Mouse (Mus musculus) CH12.LX (cell line): Measurements from ENCODE around the gene 1700030K09Rik. TPM values are rescaled to one million over a fixed set of nuclear protein-coding genes. Genes with fewer than 3 reads are reported as not detected.
A peak's percentile ranks its signal among the peaks of the same experiment; 100 is the strongest.

Experiments
- DNase-seq: peaks from one replicate; pipeline ENCODE4 v3.0.0-alpha.2; 2013; ENCODE audit errors: extremely low read depth
- H3K27ac ChIP-seq: 2 replicates; pipeline ENCODE4 v1.5.1; 2012; ENCODE audit warnings: low read depth, mild to moderate bottlenecking, control low read depth, moderate library complexity; ENCODE audit not compliant: insufficient read depth
- H3K27me3 ChIP-seq: replicated peaks from 2 replicates; pipeline ENCODE3; 2012; ENCODE audit warnings: inconsistent platforms
- H3K36me3 ChIP-seq, 2 experiments: replicated peaks in 1 of 2; 2 replicates each; pipeline versions ENCODE3 to v1.6.1; 2012; ENCODE audit warnings: inconsistent platforms in 1 of 2, low read length in 1 of 2, mild to moderate bottlenecking in 1 of 2, mixed read lengths in 1 of 2, moderate library complexity in 1 of 2; ENCODE audit not compliant: control insufficient read depth in 1 of 2, insufficient read depth in 1 of 2
- H3K4me1 ChIP-seq, 2 experiments: 2 replicates each; pipeline ENCODE4 v1.6.1; 2012; ENCODE audit warnings: inconsistent platforms in 1 of 2, moderate library complexity in 1 of 2; ENCODE audit not compliant: insufficient read depth in 2 of 2, control insufficient read depth in 1 of 2
- H3K4me2 ChIP-seq: 2 replicates; pipeline ENCODE4 v1.6.1; 2012; ENCODE audit warnings: low read depth, mild to moderate bottlenecking, control low read depth; ENCODE audit not compliant: poor library complexity, insufficient read depth, severe bottlenecking
- H3K4me3 ChIP-seq, 3 experiments: fragments of 150-350 bp in 1 of 3; sonication (generic) in 1 of 3; replicated peaks in 1 of 3; 2 replicates each; pipeline versions ENCODE3 to v1.5.1; 2011 to 2012; ENCODE audit warnings: low read depth in 2 of 3, low read length in 2 of 3, mild to moderate bottlenecking in 2 of 3, moderate library complexity in 2 of 3, control low read depth in 1 of 3, improper control_type of control experiment in 1 of 3, inconsistent platforms in 1 of 3, mixed read lengths in 1 of 3; ENCODE audit not compliant: poor library complexity in 1 of 3
- H3K79me2 ChIP-seq: replicated peaks from 2 replicates; pipeline ENCODE4 v1.6.1; 2012; ENCODE audit warnings: mild to moderate bottlenecking, moderate library complexity; ENCODE audit not compliant: control insufficient read depth, poor library complexity, insufficient read depth, severe bottlenecking; ENCODE audit errors: extremely low read depth
- H3K9ac ChIP-seq: 2 replicates; pipeline ENCODE4 v1.6.1; 2012; ENCODE audit warnings: low read depth, mild to moderate bottlenecking, control low read depth, moderate library complexity; ENCODE audit not compliant: insufficient read depth
- H3K9me3 ChIP-seq: replicated peaks from 2 replicates; pipeline ENCODE3; 2012; ENCODE audit warnings: low read length, inconsistent platforms, mixed read lengths
- BHLHE40 ChIP-seq: IDR thresholded peaks from 2 replicates; pipeline ENCODE4 v1.6.1; 2011; ENCODE audit warnings: mild to moderate bottlenecking, low read depth, low read length, improper control_type of control experiment
- CHD1 ChIP-seq: IDR thresholded peaks from 2 replicates; pipeline ENCODE4 v1.6.1; 2012; ENCODE audit warnings: low read depth, low read length, improper control_type of control experiment, inconsistent platforms
- CHD2 ChIP-seq: IDR thresholded peaks from 2 replicates; pipeline ENCODE4 v1.6.1; 2011; ENCODE audit warnings: low read length, improper control_type of control experiment
- E2F4 ChIP-seq: IDR thresholded peaks from 2 replicates; pipeline ENCODE4 v1.6.1; 2011; ENCODE audit warnings: low read depth, low read length, improper control_type of control experiment; ENCODE audit not compliant: insufficient replicate concordance
- ELF1 ChIP-seq: IDR thresholded peaks from 2 replicates; pipeline ENCODE4 v1.6.1; 2014; ENCODE audit warnings: low read depth, mild to moderate bottlenecking, inconsistent platforms, low read length, improper control_type of control experiment
- EP300 ChIP-seq: IDR thresholded peaks from 2 replicates; pipeline ENCODE4 v1.6.1; 2011; ENCODE audit warnings: low read length, improper control_type of control experiment
- GABPA ChIP-seq: IDR thresholded peaks from 2 replicates; pipeline ENCODE4 v1.6.1; 2012; ENCODE audit warnings: low read depth, low read length, improper control_type of control experiment, inconsistent platforms; ENCODE audit not compliant: insufficient replicate concordance
- HCFC1 ChIP-seq: IDR thresholded peaks from 2 replicates; pipeline ENCODE4 v1.6.1; 2012; ENCODE audit warnings: low read depth, mild to moderate bottlenecking, inconsistent platforms, low read length, improper control_type of control experiment
- KAT2A ChIP-seq: IDR thresholded peaks from 2 replicates; pipeline ENCODE4 v1.6.1; 2012; ENCODE audit warnings: low read length, improper control_type of control experiment, inconsistent platforms; ENCODE audit not compliant: insufficient replicate concordance
- MAFK ChIP-seq: IDR thresholded peaks from 2 replicates; pipeline ENCODE4 v1.6.1; 2011; ENCODE audit warnings: low read length, improper control_type of control experiment; ENCODE audit not compliant: insufficient replicate concordance
- MAX ChIP-seq: IDR thresholded peaks from 2 replicates; pipeline ENCODE4 v1.6.1; 2011; ENCODE audit warnings: low read length, improper control_type of control experiment
- MXI1 ChIP-seq: IDR thresholded peaks from 2 replicates; pipeline ENCODE4 v1.6.1; 2011; ENCODE audit warnings: mild to moderate bottlenecking, low read depth, low read length, improper control_type of control experiment
- MYC ChIP-seq: IDR thresholded peaks from 2 replicates; pipeline ENCODE4 v1.6.1; 2011; ENCODE audit warnings: low read depth, mild to moderate bottlenecking, improper control_type of control experiment, low read length
- NELFE ChIP-seq: IDR thresholded peaks from 2 replicates; pipeline ENCODE4 v1.6.1; 2011; ENCODE audit warnings: low read depth, low read length, improper control_type of control experiment
- NRF1 ChIP-seq: IDR thresholded peaks from 2 replicates; pipeline ENCODE4 v1.6.1; 2014; ENCODE audit warnings: low read depth, mild to moderate bottlenecking, inconsistent platforms, low read length, improper control_type of control experiment, moderate library complexity
- PAX5 ChIP-seq: IDR thresholded peaks from 2 replicates; pipeline ENCODE4 v1.6.1; 2012; ENCODE audit warnings: low read length, inconsistent platforms, mixed read lengths
- POLR2A ChIP-seq: IDR thresholded peaks from 2 replicates; pipeline ENCODE4 v1.6.1; 2011; ENCODE audit warnings: low read depth, mild to moderate bottlenecking, improper control_type of control experiment, low read length
- RCOR1 ChIP-seq: conservative IDR thresholded peaks from 2 replicates; pipeline ENCODE4 v1.6.1; 2012; ENCODE audit warnings: low read depth, mild to moderate bottlenecking, inconsistent platforms, low read length, improper control_type of control experiment
- TBP ChIP-seq: conservative IDR thresholded peaks from 2 replicates; pipeline ENCODE4 v1.6.1; 2011; ENCODE audit warnings: low read depth, low read length, improper control_type of control experiment
- TCF12 ChIP-seq: IDR thresholded peaks from 2 replicates; pipeline ENCODE4 v1.6.1; 2014; ENCODE audit warnings: low read depth, mild to moderate bottlenecking, inconsistent platforms, low read length, improper control_type of control experiment
- USF1 ChIP-seq: IDR thresholded peaks from 2 replicates; pipeline ENCODE4 v1.6.1; 2014; ENCODE audit warnings: low read depth, mild to moderate bottlenecking, inconsistent platforms, low read length, improper control_type of control experiment
- USF2 ChIP-seq: conservative IDR thresholded peaks from 2 replicates; pipeline ENCODE4 v1.6.1; 2011; ENCODE audit warnings: low read depth, low read length, improper control_type of control experiment
- ZC3H11A ChIP-seq: IDR thresholded peaks from 2 replicates; pipeline ENCODE4 v1.6.1; 2012; ENCODE audit warnings: low read depth, mild to moderate bottlenecking, inconsistent platforms, low read length, improper control_type of control experiment
- ZKSCAN1 ChIP-seq: IDR thresholded peaks from 2 replicates; pipeline ENCODE4 v1.6.1; 2012; ENCODE audit warnings: low read depth, inconsistent platforms, low read length, improper control_type of control experiment, borderline replicate concordance
- ZMIZ1 ChIP-seq: IDR thresholded peaks from 2 replicates; pipeline ENCODE4 v1.6.1; 2012; ENCODE audit warnings: low read depth, mild to moderate bottlenecking, inconsistent platforms, low read length, improper control_type of control experiment
- dilution Hi-C: fragments of 300-500 bp; cut with MboI; formaldehyde crosslinking; loops from 2 replicates; pipeline ENCODE4 v1.14.3; 2020; ENCODE audit warnings: low sequenced_read_pairs; ENCODE audit not compliant: extremely low pct_unique_long_range_greater_than_20kb, extremely low pct_ligation_motif_present
- in situ Hi-C: fragments of 300-500 bp; cut with MboI; formaldehyde crosslinking; loops from 3 replicates; pipeline ENCODE4 v1.14.3; 2019; ENCODE audit warnings: low sequenced_read_pairs, low pct_ligation_motif_present, low pct_unique_long_range_greater_than_20kb, mixed read lengths
- polyA plus RNA-seq: library from polyadenylated mRNA; unstranded; fragments of >175 nt; gene quantifications from 2 replicates; pipeline ENCODE4 v1.2.1, GENCODE M21; 2012; ENCODE audit warnings: low read depth; ENCODE audit not compliant: insufficient read length
- total RNA-seq, 2 experiments: library from RNA; depleted of rRNA; stranded (reverse); fragments of 300-350 nt in 1 of 2; fragments of >200 nt in 1 of 2; gene quantifications; 2 replicates each; pipeline ENCODE4 v1.2.3; 2012 to 2014

Gene 1700030K09Rik
- total RNA-seq (2012; rRNA removed) (12.6 TPM in 2 replicates), total RNA-seq (2014; rRNA removed) (9.7 and 9.8 TPM in 2 replicates), polyA plus RNA-seq (11.8 and 13.1 TPM in 2 replicates)

DNA sequence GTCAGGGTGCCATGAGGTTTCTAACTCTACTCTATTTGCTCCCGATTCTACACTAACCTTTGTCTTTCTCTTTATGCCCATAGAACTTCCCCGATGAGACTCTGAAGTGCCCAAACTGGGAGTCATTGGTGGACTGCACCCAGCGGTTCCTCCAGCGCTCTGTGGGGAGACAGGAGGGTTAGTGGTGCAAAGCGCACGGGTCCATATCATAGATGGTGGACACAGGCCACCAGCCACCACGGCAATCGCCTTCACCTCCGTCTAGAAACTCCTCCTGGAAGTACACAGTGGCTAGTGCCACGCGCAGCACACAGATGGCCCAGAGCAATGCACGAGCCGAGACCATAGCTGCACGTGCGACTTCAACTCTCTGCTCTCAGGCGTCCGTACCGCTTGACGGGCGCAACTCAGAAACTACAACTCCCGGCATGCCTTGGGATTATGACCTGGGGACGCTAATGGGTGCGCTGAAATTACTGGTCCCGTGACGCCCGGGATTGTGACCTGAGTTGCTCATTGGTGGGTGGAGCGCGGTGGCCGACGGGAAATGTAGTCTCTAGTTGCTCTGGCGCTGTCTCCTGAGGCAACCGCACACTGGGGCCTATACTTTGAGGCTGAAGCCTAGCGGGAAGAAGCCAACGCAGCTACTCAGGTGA lies at the start of gene 1700030K09Rik, which contains the start of gene Calr3:
1700030K09Rik (plus strand) TSS at position 543 of the 656 bp plus-strand sequence.
Calr3 (minus strand) TSS at position 533 of the 656 bp plus-strand sequence.
- no peak for TF ChIP-seq EP300
- TF ChIP-seq ZC3H11A: no peak
- no peak for TF ChIP-seq MAFK
- peak; percentile 76; the same call in 1 of the 2 replicates for TF ChIP-seq MAX
- peak; percentile 48 for TF ChIP-seq ZMIZ1
- no peak for TF ChIP-seq ZKSCAN1
- TF ChIP-seq MYC: peak; percentile 94; the same call in 1 of the 2 replicates
- TF ChIP-seq TCF12: peak; percentile 68; the same call in 1 of the 2 replicates
- peak; percentile 71 for TF ChIP-seq USF2
- TF ChIP-seq E2F4: 0 out of 2 replicates have a peak, but pooled peaks have one; percentile 12
- TF ChIP-seq KAT2A: peak; percentile 98
- TF ChIP-seq POLR2A: peak; percentile 82
- peak; percentile 88 for TF ChIP-seq USF1
- no peak for TF ChIP-seq PAX5
- peak; percentile 64 for TF ChIP-seq NRF1
- peak; percentile 97 for TF ChIP-seq CHD2
- TF ChIP-seq RCOR1: no peak
- peak; percentile 67; the same call in 1 of the 2 replicates for TF ChIP-seq GABPA
- TF ChIP-seq NELFE: peak; percentile 77
- TF ChIP-seq CHD1: no peak
- peak; percentile 96 for TF ChIP-seq HCFC1
- peak; percentile 19; the same call in 1 of the 2 replicates for TF ChIP-seq TBP
- peak; percentile 85 for TF ChIP-seq MXI1
- peak; percentile 40 for TF ChIP-seq ELF1
- TF ChIP-seq BHLHE40: peak; percentile 99
- peak within 1 kb of the TSS; percentile 63 to 66 (median 64) for H3K4me3 ChIP-seq
- peak within 1 kb of the TSS; percentile 59 for H3K9ac ChIP-seq
- peaks cover 6% of the 10 kb centered on the region; the same call in 1 of the 2 replicates for H3K79me2 ChIP-seq
- H3K27ac ChIP-seq: peak within 1 kb of the TSS; percentile 38
- H3K9me3 ChIP-seq: no peaks in the 10 kb centered on the region
- DNase-seq: peak; percentile 99
- dilution Hi-C loops (no loop called here), in situ Hi-C loops (no loop called here)
- H3K27me3 ChIP-seq: no peaks in the 10 kb centered on the region
- H3K4me1 ChIP-seq: peaks cover 9 to 40% of the 10 kb centered on the region in 2 experiments
- peaks cover 11 to 23% of the 10 kb centered on the region in 2 experiments for H3K36me3 ChIP-seq
- H3K4me2 ChIP-seq: peak within 1 kb of the TSS; percentile 97
